Mouse (Mus musculus): Measurements from ENCODE around the gene Syce3.

The Syce3 gene

GRCm38 (mm10) chr15:89424621-89425020 lies 14.3 kb upstream of the Syce3 start:
- DNase-seq (ENCODE audit: low read depth, low spot score), result no peak

GRCm38 (mm10) chr15:89421938-89422337 lies 11.6 kb upstream of the Syce3 start:
- DNase-seq (ENCODE audit: low read depth, low spot score), result no peak

GRCm38 (mm10) chr15:89415282-89415681 lies 5.0 kb upstream of the Syce3 start:
- DNase-seq (ENCODE audit: low read depth, low spot score), result no peak

GRCm38 (mm10) chr15:89406691-89407090 lies 3.6 kb downstream of the Syce3 start:
- DNase-seq (ENCODE audit: low read depth, low spot score), result no peak

- no peak for DNase-seq (ENCODE audit: low read depth, low spot score)
Observed at GRCm38 (mm10) chr15:89404831-89405623, 5.3 kb downstream of the Syce3 start.

GRCm38 (mm10) chr15:89402471-89402870 lies 7.8 kb downstream of the Syce3 start:
- DNase-seq (ENCODE audit: low read depth, low spot score), result no peak

GRCm38 (mm10) chr15:89399716-89400115 lies 10.6 kb downstream of the Syce3 start:
- no peak for DNase-seq (ENCODE audit: low read depth, low spot score)

- no peak for DNase-seq (ENCODE audit: low read depth, low spot score)
Observed at GRCm38 (mm10) chr15:89398146-89398545, 12.2 kb downstream of the Syce3 start.

- DNase-seq (ENCODE audit: low read depth, low spot score), result no peak
Observed at GRCm38 (mm10) chr15:89396883-89397282, 13.4 kb downstream of the Syce3 start.

- no peak for DNase-seq (ENCODE audit: low read depth, low spot score)
Observed at GRCm38 (mm10) chr15:89390081-89390480, 20.2 kb downstream of the Syce3 start.

GRCm38 (mm10) chr15:89387127-89387526 lies 23.2 kb downstream of the Syce3 start:
- no peak for DNase-seq (ENCODE audit: low read depth, low spot score)

- no peak for DNase-seq (ENCODE audit: low read depth, low spot score)
Observed at GRCm38 (mm10) chr15:89384617-89385016, 25.7 kb downstream of the Syce3 start, which contains the start of gene Klhdc7b. Gene Klhdc7b (plus strand): TSS chr15:89384917.

- DNase-seq (ENCODE audit: low read depth, low spot score), result no peak
Observed at GRCm38 (mm10) chr15:89379429-89379828, 30.9 kb downstream of the Syce3 start.

GRCm38 (mm10) chr15:89378831-89379401 lies 31.4 kb downstream of the Syce3 start, which contains the start of gene Odf3b:
Gene Odf3b (minus strand): TSS chr15:89379282.
- no peak for DNase-seq (ENCODE audit: low read depth, low spot score)

- DNase-seq (ENCODE audit: low read depth, low spot score), result no peak
Observed at GRCm38 (mm10) chr15:89377938-89378828, 32.1 kb downstream of the Syce3 start.

- DNase-seq (ENCODE audit: low read depth, low spot score), result no peak
Observed at GRCm38 (mm10) chr15:89377362-89377761, 32.9 kb downstream of the Syce3 start.

GRCm38 (mm10) chr15:89376957-89377356 lies 33.3 kb downstream of the Syce3 start, which contains the start of gene Tymp:
Gene Tymp (minus strand): TSS chr15:89377039.
- DNase-seq (ENCODE audit: low read depth, low spot score), result no peak

- DNase-seq (ENCODE audit: low read depth, low spot score), result no peak
Observed at GRCm38 (mm10) chr15:89376040-89376439, 34.3 kb downstream of the Syce3 start.

- no peak for DNase-seq (ENCODE audit: low read depth, low spot score)
Observed at GRCm38 (mm10) chr15:89374801-89375534, 35.3 kb downstream of the Syce3 start.

GRCm38 (mm10) chr15:89374340-89374739 lies 36.0 kb downstream of the Syce3 start:
- DNase-seq (ENCODE audit: low read depth, low spot score), result no peak

- peak; percentile 83 for DNase-seq (ENCODE audit: low read depth, low spot score)
Observed at GRCm38 (mm10) chr15:89373762-89374248, 36.5 kb downstream of the Syce3 start, which contains the start of gene Sco2. Gene Sco2 (minus strand): TSS chr15:89373846.

Data from telencephalon, adult 2 months (tissue).